Mouse (Mus musculus) stomach, embryonic 16.5 days (tissue): ENCODE results near the gene Smarcal1. TPM values are rescaled to one million over a fixed set of nuclear protein-coding genes. Genes with fewer than 3 reads are reported as not detected.
A peak's percentile ranks its signal among the peaks of the same experiment; 100 is the strongest.

Source experiments
- ATAC-seq: fragments of 200-750 bp; cut with Nextera tagmentation; 2 replicates; pipeline ENCODE4 v1.8.0; 2017; ENCODE audit warnings: moderate number of reproducible peaks, moderate TSS enrichment; ENCODE audit not compliant: insufficient read depth, low FRiP score
- H3K27ac ChIP-seq: fragments of 300-500 bp; sonication (generic); 2 replicates; pipeline ENCODE4 v1.5.1; 2014; ENCODE audit warnings: low read length
- H3K27me3 ChIP-seq: fragments of 300-500 bp; sonication (generic); 2 replicates; pipeline ENCODE4 v1.6.1; 2014; ENCODE audit warnings: low read length, control low read depth, mixed read lengths; ENCODE audit not compliant: control insufficient read depth, insufficient read depth
- H3K36me3 ChIP-seq: fragments of 300-500 bp; sonication (generic); 2 replicates; pipeline ENCODE4 v1.6.1; 2014; ENCODE audit warnings: low read length; ENCODE audit not compliant: control insufficient read depth, insufficient read depth
- H3K4me1 ChIP-seq: fragments of 300-500 bp; sonication (generic); 2 replicates; pipeline ENCODE4 v1.6.1; 2014; ENCODE audit warnings: low read length, control low read depth, mixed read lengths; ENCODE audit not compliant: control insufficient read depth, insufficient read depth
- H3K4me2 ChIP-seq: fragments of 300-500 bp; sonication (generic); 2 replicates; pipeline ENCODE4 v1.6.1; 2014; ENCODE audit warnings: low read depth, low read length, mixed read lengths
- H3K4me3 ChIP-seq: fragments of 300-500 bp; sonication (generic); replicated peaks from 2 replicates; pipeline ENCODE4 v1.5.1; 2014; ENCODE audit warnings: mild to moderate bottlenecking, low read length
- H3K9ac ChIP-seq: fragments of 300-500 bp; sonication (generic); 2 replicates; pipeline ENCODE4 v1.6.1; 2014; ENCODE audit warnings: low read length
- H3K9me3 ChIP-seq: fragments of 300-500 bp; sonication (generic); replicated peaks from 2 replicates; pipeline ENCODE4 v1.6.1; 2016; ENCODE audit warnings: low read length, control low read depth; ENCODE audit not compliant: control insufficient read depth
- WGBS: fragments of 180-500 bp; shearing (Covaris S2); extraction: QIAGEN DNeasy Blood & Tissue Kit; methylation state at CpG from one replicate; pipeline ENCODE4 v1.1.7; 2014; 5-methylcytosine and 5-hydroxymethylcytosine counted together
- polyA plus RNA-seq: library from polyadenylated mRNA; unstranded; fragments of >200 nt; fragmentation: Nextera tagmentation; extraction: Ambion mirVana; gene quantifications from 2 replicates; pipeline ENCODE4 v1.2.1, GENCODE M21; 2015

The Smarcal1 gene
- polyA plus RNA-seq = 18.1 and 20.5 TPM in 2 replicates

DNA sequence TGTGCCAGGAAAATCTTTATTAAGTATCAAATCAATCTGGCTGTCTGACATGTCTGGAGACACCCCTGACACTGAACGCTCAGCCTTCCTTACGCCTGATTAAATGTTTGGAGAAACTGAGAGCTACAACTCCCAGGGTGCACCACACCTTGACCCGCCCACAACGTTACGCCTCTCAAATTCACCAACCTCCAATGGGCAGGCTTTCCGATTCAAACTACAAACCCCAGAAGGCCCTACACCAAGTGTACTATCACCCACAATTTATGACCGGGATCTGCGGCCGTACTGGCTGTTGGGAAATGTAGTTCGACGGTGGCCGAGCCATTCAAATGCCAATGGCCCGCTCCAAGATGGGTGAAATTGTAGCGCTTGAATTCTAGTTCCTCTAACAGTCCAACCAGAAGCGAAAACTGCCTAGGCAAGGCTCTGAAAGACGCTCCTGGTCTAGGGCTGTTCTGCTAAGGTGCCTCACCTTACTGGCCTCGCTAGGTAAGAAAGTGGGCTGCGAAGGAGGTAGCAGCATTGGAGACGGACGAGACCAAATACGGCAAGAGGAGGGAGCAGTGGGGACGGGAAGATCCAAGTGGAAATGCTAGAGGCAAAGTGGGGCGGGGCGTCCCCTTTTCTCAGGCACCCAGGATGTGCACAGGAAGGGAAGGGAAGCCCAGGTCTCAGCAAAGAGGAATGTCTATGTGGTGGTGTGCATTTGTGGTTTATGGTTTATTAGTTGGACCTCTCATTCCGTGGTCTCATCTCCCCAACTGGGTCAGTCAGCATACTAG lies at the start of gene Smarcal1:
TSS of gene Smarcal1 (plus strand) at position 305 of the 785 bp plus-strand sequence.
- H3K9me3 ChIP-seq = no peaks in the 10 kb centered on the region
- H3K4me1 ChIP-seq = peaks cover 9% of the 10 kb centered on the region
- no peaks in the 10 kb centered on the region for H3K27me3 ChIP-seq
- H3K27ac ChIP-seq = peak within 1 kb of the TSS; percentile 87
- peak within 1 kb of the TSS; percentile 76 for H3K4me3 ChIP-seq
- ATAC-seq = peak; percentile 99
- H3K4me2 ChIP-seq = peak within 1 kb of the TSS; percentile 74
- peaks cover 9% of the 10 kb centered on the region for H3K36me3 ChIP-seq
- WGBS = under 1% methylated on average over 25 of the region's 25 CpGs
- H3K9ac ChIP-seq = peak within 1 kb of the TSS; percentile 80

- no peak overlapping the region for H3K4me3 ChIP-seq
- no peak for ATAC-seq
- no peaks in the 10 kb centered on the region for H3K9me3 ChIP-seq
- no peak overlapping the region for H3K27ac ChIP-seq
- H3K9ac ChIP-seq = no peak overlapping the region
- H3K4me2 ChIP-seq = no peak overlapping the region
- no peaks in the 10 kb centered on the region for H3K36me3 ChIP-seq
- peaks cover 27% of the 10 kb centered on the region for H3K27me3 ChIP-seq
- no peaks in the 10 kb centered on the region for H3K4me1 ChIP-seq
Observed at GRCm38 (mm10) chr1:72533439-72533838, 49.6 kb upstream of the Smarcal1 start.

DNA sequence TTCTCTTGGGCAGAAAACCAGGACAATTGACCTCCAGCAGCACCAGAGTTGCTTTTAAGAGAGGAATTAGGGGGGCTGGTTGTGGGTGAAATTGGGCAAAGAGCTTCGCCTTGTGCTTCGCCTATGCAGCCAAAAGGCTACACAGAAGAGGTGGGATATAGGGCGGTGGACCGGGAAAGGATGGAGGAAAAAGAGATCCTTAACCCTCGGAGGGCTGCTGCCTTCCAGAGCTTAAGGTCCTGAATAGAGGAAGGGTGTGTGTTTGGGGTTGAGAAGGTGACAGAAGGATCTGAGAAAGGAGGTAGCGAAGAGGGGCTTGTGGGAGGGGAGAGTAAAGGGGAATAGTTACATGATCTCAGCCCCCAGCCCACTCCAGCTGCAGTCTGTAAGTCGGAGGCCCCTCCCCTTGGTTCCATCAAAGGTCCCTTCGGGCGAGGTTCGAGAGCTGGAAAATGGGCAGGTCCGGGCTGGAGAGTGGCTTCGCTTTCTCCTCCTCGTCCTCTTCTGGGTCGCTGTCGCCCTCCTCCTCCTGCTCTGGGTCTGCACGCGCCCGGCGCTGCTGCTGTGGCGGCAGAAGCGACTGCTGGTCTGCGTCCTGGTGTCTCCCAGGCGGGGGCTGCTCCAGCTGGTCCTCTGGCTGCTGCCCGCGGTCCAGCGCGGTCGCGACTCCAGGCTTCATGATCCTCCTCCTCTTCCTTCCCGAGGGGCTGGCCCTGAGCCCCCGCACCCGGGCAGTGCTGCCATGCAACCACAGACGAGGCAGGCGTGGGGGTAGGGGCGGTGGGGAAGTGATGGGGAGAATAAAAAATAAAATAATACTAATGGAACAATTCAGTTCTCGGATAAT lies 47.1 kb upstream of the Smarcal1 start:
- peak overlapping the region; percentile 55 for H3K4me2 ChIP-seq
- H3K4me1 ChIP-seq = no peaks in the 10 kb centered on the region
- H3K36me3 ChIP-seq = no peaks in the 10 kb centered on the region
- peaks cover 27% of the 10 kb centered on the region for H3K27me3 ChIP-seq
- WGBS = 3% methylated on average over 36 of the region's 36 CpGs
- no peaks in the 10 kb centered on the region for H3K9me3 ChIP-seq
- no peak overlapping the region for H3K9ac ChIP-seq
- H3K4me3 ChIP-seq = peak overlapping the region; percentile 39
- peak; percentile 16; the same call in 1 of the 2 replicates for ATAC-seq
- no peak overlapping the region for H3K27ac ChIP-seq

DNA sequence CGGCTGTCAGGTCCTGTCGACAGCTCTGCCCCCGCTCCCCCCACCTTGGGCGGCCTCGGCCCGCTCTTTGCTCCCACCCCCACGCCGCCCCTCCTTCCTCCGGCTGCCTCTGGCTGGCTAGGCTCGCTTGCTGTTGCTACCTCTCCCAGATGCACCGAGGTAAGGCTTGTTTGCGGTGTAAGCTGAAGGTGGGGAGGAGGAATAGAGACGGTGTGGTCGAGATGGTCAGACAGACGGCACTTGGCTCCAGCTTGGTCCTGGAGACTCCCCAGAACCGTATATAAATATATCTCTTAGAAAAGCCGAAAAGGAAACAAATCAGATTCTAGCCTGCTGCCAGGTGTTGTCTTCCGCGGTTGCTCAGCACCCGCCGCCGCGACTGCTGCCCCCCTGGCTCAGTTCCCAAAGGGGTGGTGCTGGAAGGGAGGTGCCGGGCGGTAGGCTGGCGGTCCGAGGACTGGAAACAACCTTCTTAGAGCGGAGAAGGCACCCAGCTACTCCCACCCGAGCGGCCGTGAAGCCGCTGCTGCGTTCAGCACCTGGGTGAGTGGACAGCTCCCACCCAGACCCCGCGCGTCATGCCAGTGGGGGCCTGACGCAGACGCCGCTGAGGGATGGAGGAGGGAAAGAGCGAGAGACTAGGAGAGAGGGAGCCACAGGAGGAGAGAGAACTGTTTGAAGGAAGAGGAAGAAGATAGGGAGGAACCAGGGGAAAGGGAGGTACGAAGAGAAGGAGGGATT lies 46.3 kb upstream of the Smarcal1 start, which contains the start of gene March4:
TSS of gene March4 (minus strand) at position 320 of the 741 bp plus-strand sequence.
- Histone ChIP-seq H3K4me2 (peak within 1 kb of the TSS; percentile 55), H3K27me3 (peaks cover 27% of the 10 kb centered on the region), H3K4me3 (peak within 1 kb of the TSS; percentile 39), H3K9ac (no peak within 1 kb of the TSS), H3K27ac (no peak within 1 kb of the TSS), H3K9me3 (no peaks in the 10 kb centered on the region), H3K36me3 (no peaks in the 10 kb centered on the region), H3K4me1 (no peaks in the 10 kb centered on the region)
- peak; percentile 58 for ATAC-seq
- 1% methylated on average over 41 of the region's 41 CpGs for WGBS

DNA sequence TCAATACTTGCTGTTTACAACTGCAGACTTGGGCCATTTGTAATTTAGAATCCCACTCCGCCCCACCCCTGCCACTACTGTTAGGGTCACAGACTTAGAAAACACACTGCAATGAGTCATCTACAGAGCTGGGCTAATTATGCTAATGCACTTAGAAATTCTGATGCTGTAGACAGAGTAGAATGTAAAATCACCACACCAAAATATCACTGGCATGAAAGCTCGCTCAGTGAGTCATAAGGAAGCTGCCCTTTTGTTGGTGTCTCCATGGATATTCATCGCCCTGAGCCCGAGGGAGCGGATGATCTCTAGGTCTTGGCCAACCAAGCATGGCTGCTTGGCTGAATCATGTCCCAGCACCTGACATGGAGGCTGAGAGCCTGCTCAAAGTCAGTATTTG lies 44.8 kb upstream of the Smarcal1 start:
- Histone ChIP-seq H3K9ac (no peak overlapping the region), H3K4me2 (no peak overlapping the region), H3K27me3 (peaks cover 27% of the 10 kb centered on the region), H3K4me1 (no peaks in the 10 kb centered on the region), H3K27ac (no peak overlapping the region), H3K4me3 (no peak overlapping the region), H3K9me3 (no peaks in the 10 kb centered on the region), H3K36me3 (no peaks in the 10 kb centered on the region)
- ATAC-seq = no peak
- WGBS = 83% methylated on average over 5 of the region's 5 CpGs

GRCm38 (mm10) chr1:72550317-72550716 lies 32.7 kb upstream of the Smarcal1 start:
- Histone ChIP-seq H3K4me1 (no peaks in the 10 kb centered on the region), H3K9me3 (no peaks in the 10 kb centered on the region), H3K27ac (no peak overlapping the region), H3K9ac (no peak overlapping the region), H3K4me3 (no peak overlapping the region), H3K4me2 (no peak overlapping the region), H3K27me3 (no peaks in the 10 kb centered on the region), H3K36me3 (no peaks in the 10 kb centered on the region)
- no peak for ATAC-seq
- 81% methylated on average over 2 of the region's 2 CpGs for WGBS

GRCm38 (mm10) chr1:72556471-72556870 lies 26.6 kb upstream of the Smarcal1 start:
- no peak for ATAC-seq
- no peak overlapping the region for H3K4me2 ChIP-seq
- 87% methylated on average over 3 of the region's 3 CpGs for WGBS

GRCm38 (mm10) chr1:72558625-72559024 lies 24.4 kb upstream of the Smarcal1 start:
- H3K4me1 ChIP-seq = no peaks in the 10 kb centered on the region
- ATAC-seq = no peak
- WGBS = 65% methylated on average over 2 of the region's 2 CpGs

More at GRCm38 (mm10) chr1:72556471-72556870, 26.6 kb upstream of the Smarcal1 start:
- H3K4me1 ChIP-seq = no peaks in the 10 kb centered on the region
- H3K9me3 ChIP-seq = no peaks in the 10 kb centered on the region
- H3K27me3 ChIP-seq = no peaks in the 10 kb centered on the region
- H3K9ac ChIP-seq = no peak overlapping the region
- no peak overlapping the region for H3K4me3 ChIP-seq
- H3K27ac ChIP-seq = no peak overlapping the region
- H3K36me3 ChIP-seq = no peaks in the 10 kb centered on the region

More at GRCm38 (mm10) chr1:72558625-72559024, 24.4 kb upstream of the Smarcal1 start:
- Histone ChIP-seq H3K4me3 (no peak overlapping the region), H3K27ac (no peak overlapping the region), H3K9me3 (no peaks in the 10 kb centered on the region), H3K9ac (no peak overlapping the region), H3K27me3 (no peaks in the 10 kb centered on the region), H3K4me2 (no peak overlapping the region), H3K36me3 (no peaks in the 10 kb centered on the region)
